Mouse (Mus musculus): ENCODE data around the gene Kdm4d.
"Not testable (repeated sequence)": the region's sequence is repeated elsewhere in the genome, so short reads cannot be mapped to it uniquely, and the experiment has no call there.

Gene Kdm4d

GRCm38 (mm10) chr9:14500023-14500915 is at the start of gene Kdm4d, which contains the start of gene Cwc15:
Gene Kdm4d, minus strand, starts transcription at chr9:14500482.
Gene Cwc15, plus strand, starts transcription at chr9:14500617.
- peak; percentile 76 for DNase-seq (ENCODE audit: low spot score)

- DNase-seq (ENCODE audit: low spot score), result no peak
These were observed 48.1 kb upstream of the Kdm4d start for GRCm38 (mm10) chr9:14548366-14548761.

GRCm38 (mm10) chr9:14547584-14548365 is 47.5 kb upstream of the Kdm4d start:
- DNase-seq (ENCODE audit: low spot score), result no peak

- no peak for DNase-seq (ENCODE audit: low spot score)
These were observed 43.9 kb upstream of the Kdm4d start for GRCm38 (mm10) chr9:14544034-14544757.

- no peak for DNase-seq (ENCODE audit: low spot score)
These were observed 34.7 kb upstream of the Kdm4d start for GRCm38 (mm10) chr9:14534833-14535456.

GRCm38 (mm10) chr9:14533659-14534058 is 33.4 kb upstream of the Kdm4d start:
- no peak for DNase-seq (ENCODE audit: low spot score)

- no peak for DNase-seq (ENCODE audit: low spot score)
These were observed 32.0 kb upstream of the Kdm4d start for GRCm38 (mm10) chr9:14532283-14532682.

- DNase-seq (ENCODE audit: low spot score), result no peak
These were observed 29.7 kb upstream of the Kdm4d start for GRCm38 (mm10) chr9:14530004-14530403.

GRCm38 (mm10) chr9:14523408-14524043 is 23.2 kb upstream of the Kdm4d start:
- DNase-seq (ENCODE audit: low spot score), result peak; percentile 50

- DNase-seq (ENCODE audit: low spot score), result no peak
These were observed 21.4 kb upstream of the Kdm4d start for GRCm38 (mm10) chr9:14521695-14522094.

GRCm38 (mm10) chr9:14520971-14521670 is 20.8 kb upstream of the Kdm4d start:
- no peak for DNase-seq (ENCODE audit: low spot score)

- DNase-seq (ENCODE audit: low spot score), result no peak
These were observed 17.8 kb upstream of the Kdm4d start for GRCm38 (mm10) chr9:14518105-14518504.

- DNase-seq (ENCODE audit: low spot score), result no peak
These were observed 17.0 kb upstream of the Kdm4d start for GRCm38 (mm10) chr9:14517296-14517695.

- no peak for DNase-seq (ENCODE audit: low spot score)
These were observed 12.6 kb upstream of the Kdm4d start for GRCm38 (mm10) chr9:14512633-14513445.

- no peak for DNase-seq (ENCODE audit: low spot score)
These were observed 688 bp upstream of the Kdm4d start for GRCm38 (mm10) chr9:14500916-14501424.

GRCm38 (mm10) chr9:14498896-14499705 is 1.2 kb downstream of the Kdm4d start:
- DNase-seq (ENCODE audit: low spot score), result no peak

- not testable (repeated sequence) for DNase-seq (ENCODE audit: low spot score)
These were observed 36.6 kb downstream of the Kdm4d start for GRCm38 (mm10) chr9:14463668-14464067.

- DNase-seq (ENCODE audit: low spot score), result not testable (repeated sequence)
These were observed 37.7 kb downstream of the Kdm4d start for GRCm38 (mm10) chr9:14462536-14462935.

GRCm38 (mm10) chr9:14456320-14456719 is 44.0 kb downstream of the Kdm4d start:
- DNase-seq (ENCODE audit: low spot score), result no peak
